Mouse (Mus musculus) ES-E14 (cell line): ENCODE measurements at regions not wholly inside any gene's neighbourhood (a gene's known extent, or its start where the extent isn't known, plus 50 kb on each side); places are given as distances from the start of the nearest gene placed in this dataset.

Experiments used
- CHD2 ChIP-seq: IDR thresholded peaks from 2 replicates; pipeline ENCODE4 v1.6.1; 2014; ENCODE audit warnings: mild to moderate bottlenecking, low read depth, low read length, inconsistent platforms
- HCFC1 ChIP-seq: IDR thresholded peaks from 2 replicates; pipeline ENCODE4 v1.6.1; 2012; ENCODE audit warnings: low read length, inconsistent platforms, borderline replicate concordance; ENCODE audit not compliant: insufficient read depth

DNA sequence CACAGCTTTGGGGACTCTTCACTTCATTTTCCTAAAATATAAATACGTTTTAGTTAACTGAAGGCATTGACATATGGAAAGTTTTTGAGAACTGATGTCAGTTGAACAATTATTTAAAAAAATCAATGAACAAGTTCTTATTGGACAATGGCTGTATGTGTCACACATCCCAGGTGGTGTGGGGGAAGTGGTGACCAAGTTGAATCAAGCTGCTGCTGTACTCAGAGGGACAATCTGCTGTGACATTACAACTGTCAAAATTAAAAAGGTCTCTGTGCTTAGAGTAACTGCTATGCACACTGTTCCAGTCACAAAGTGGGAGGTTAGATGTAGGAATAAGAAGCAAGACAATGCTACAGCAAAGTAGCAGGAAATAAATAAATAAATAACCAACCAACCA lies 409.2 kb downstream of the Lmo7 start:
- TF ChIP-seq CHD2 (no peak), HCFC1 (no peak)
